8 mouse cellular contexts compared by ENCODE assay signal in genomic region chr1:72582947-72583731, GRCm38 (mm10). TPM values are rescaled to one million over a fixed set of nuclear protein-coding genes. Genes with fewer than 3 reads are reported as not detected.
DNase-seq lines count a peak whose midpoint lies in the region; ATAC-seq and TF ChIP-seq lines count a peak whose summit lies in the region.

Gene Smarcal1 (plus strand): TSS chr1:72583251.

- H3K4me2 ChIP-seq in heart, embryonic 12.5 days = peak within 1 kb of the TSS; percentile 76
- peak within 1 kb of the TSS; percentile 58 for H3K4me2 ChIP-seq in kidney, postnatal 0 days (ENCODE audit: low read length)
- H3K4me2 ChIP-seq in liver, embryonic 11.5 days = peak within 1 kb of the TSS; percentile 74
- H3K4me2 ChIP-seq in stomach, embryonic 14.5 days (replicated peaks; ENCODE audit: low read depth, low read length) = peak within 1 kb of the TSS; percentile 60

- DNase-seq in CD4-positive helper T cell, adult 2 months (ENCODE audit: low read depth, low spot score) = peak; percentile 95
- DNase-seq in brain, embryonic 18.5 days (ENCODE audit: low read depth, low spot score) = peak; percentile 97
- DNase-seq in kidney, postnatal 0 days (ENCODE audit: low spot score) = peak; percentile 99
- peak; percentile 92 for DNase-seq in liver, embryonic 11.5 days (ENCODE audit: low spot score)
- peak; percentile 95 for DNase-seq in naive thymus-derived CD4-positive, alpha-beta T cell, adult 2 months (ENCODE audit: low read depth)

- peak within 1 kb of the TSS; percentile 72 for H3K9ac ChIP-seq in heart, embryonic 12.5 days
- H3K9ac ChIP-seq in kidney, postnatal 0 days (ENCODE audit: low read depth, low read length) = peak within 1 kb of the TSS; percentile 57
- peak within 1 kb of the TSS; percentile 82 for H3K9ac ChIP-seq in liver, embryonic 11.5 days (ENCODE audit: low read depth, low read length)
- H3K9ac ChIP-seq in stomach, embryonic 14.5 days (replicated peaks; ENCODE audit: low read depth, low read length) = peak within 1 kb of the TSS; percentile 34

- peak; percentile 9; the same call in 1 of the 2 replicates for TF ChIP-seq CTCF in kidney, postnatal 0 days (IDR thresholded peaks at IDR 0.05; ENCODE audit: low read depth)

- H3K4me1 ChIP-seq in heart, embryonic 12.5 days (replicated peaks) = peaks cover 11% of the 10 kb centered on the region
- H3K4me1 ChIP-seq in kidney, postnatal 0 days (replicated peaks; ENCODE audit: insufficient read depth, low read length) = 0 out of 2 replicates have a peak, but pooled peaks cover 1% of the 10 kb centered on the region
- H3K4me1 ChIP-seq in liver, embryonic 11.5 days (replicated peaks; ENCODE audit: control insufficient read depth, insufficient read depth, low read length) = peaks cover 5% of the 10 kb centered on the region
- H3K4me1 ChIP-seq in stomach, embryonic 14.5 days (ENCODE audit: control insufficient read depth, insufficient read depth, low read length) = peaks cover 5% of the 10 kb centered on the region; the same call in 1 of the 2 replicates

- peak within 1 kb of the TSS; percentile 75 for H3K4me3 ChIP-seq in heart, embryonic 12.5 days
- H3K4me3 ChIP-seq in kidney, postnatal 0 days (replicated peaks; ENCODE audit: low read depth, low read length) = peak within 1 kb of the TSS; percentile 69
- peak within 1 kb of the TSS; percentile 75 for H3K4me3 ChIP-seq in liver, embryonic 11.5 days (ENCODE audit: low read depth, low read length)
- peak within 1 kb of the TSS; percentile 61 for H3K4me3 ChIP-seq in stomach, embryonic 14.5 days (ENCODE audit: low read depth, low read length)

- peaks cover 27% of the 10 kb centered on the region for H3K36me3 ChIP-seq in heart, embryonic 12.5 days
- peaks cover 20% of the 10 kb centered on the region for H3K36me3 ChIP-seq in kidney, postnatal 0 days (ENCODE audit: insufficient read depth, low read length)
- peaks cover 14% of the 10 kb centered on the region; the same call in 1 of the 2 replicates for H3K36me3 ChIP-seq in liver, embryonic 11.5 days (ENCODE audit: control insufficient read depth, insufficient read depth, low read length)
- H3K36me3 ChIP-seq in stomach, embryonic 14.5 days (ENCODE audit: control insufficient read depth, insufficient read depth, low read length) = peaks cover 19% of the 10 kb centered on the region

- peak; percentile 98 for ATAC-seq in erythroid progenitor cell, adult 5-6 weeks (replicated peaks; ENCODE audit: low FRiP score, poor library complexity, severe bottlenecking)
- peak; percentile 99 for ATAC-seq in heart, embryonic 12.5 days (ENCODE audit: insufficient number of reproducible peaks, low FRiP score)
- peak; percentile 98 for ATAC-seq in kidney, postnatal 0 days (replicated peaks; ENCODE audit: low FRiP score, low read depth)
- ATAC-seq in liver, embryonic 11.5 days (replicated peaks; ENCODE audit: low FRiP score) = peak; percentile 100
- ATAC-seq in stomach, embryonic 14.5 days (ENCODE audit: insufficient number of reproducible peaks, insufficient read depth, low FRiP score, low read depth) = peak; percentile 99

- H3K27me3 ChIP-seq in heart, embryonic 12.5 days (replicated peaks) = peaks cover 18% of the 10 kb centered on the region
- no peaks in the 10 kb centered on the region for H3K27me3 ChIP-seq in kidney, postnatal 0 days (ENCODE audit: insufficient read depth, low read length)
- H3K27me3 ChIP-seq in liver, embryonic 11.5 days (replicated peaks; ENCODE audit: control insufficient read depth, insufficient read depth, low read length) = peaks cover 5% of the 10 kb centered on the region
- H3K27me3 ChIP-seq in stomach, embryonic 14.5 days (ENCODE audit: control insufficient read depth, insufficient read depth, low read length) = no peaks in the 10 kb centered on the region

- under 1% methylated on average over 25 of the region's 25 CpGs for WGBS in heart, embryonic 12.5 days
- under 1% methylated on average over 25 of the region's 25 CpGs for WGBS in kidney, postnatal 0 days
- under 1% methylated on average over 25 of the region's 25 CpGs for WGBS in liver, embryonic 11.5 days
- whole genome bisulfite sequencing in stomach, embryonic 14.5 days = under 1% methylated on average over 25 of the region's 25 CpGs

- peak within 1 kb of the TSS; percentile 79; the same call in 1 of the 2 replicates for H3K27ac ChIP-seq in heart, embryonic 12.5 days (ENCODE audit: poor library complexity, severe bottlenecking)
- H3K27ac ChIP-seq in kidney, postnatal 0 days = peak within 1 kb of the TSS; percentile 78
- peak within 1 kb of the TSS; percentile 41; the same call in 1 of the 2 replicates for H3K27ac ChIP-seq in liver, embryonic 11.5 days (ENCODE audit: low read depth, low read length)
- H3K27ac ChIP-seq in stomach, embryonic 14.5 days (ENCODE audit: low read length) = peak within 1 kb of the TSS; percentile 73

- no peaks in the 10 kb centered on the region for H3K9me3 ChIP-seq in heart, embryonic 12.5 days (replicated peaks)
- no peaks in the 10 kb centered on the region for H3K9me3 ChIP-seq in kidney, postnatal 0 days (replicated peaks; ENCODE audit: low read length)
- H3K9me3 ChIP-seq in liver, embryonic 11.5 days (ENCODE audit: control insufficient read depth, low read length) = no peaks in the 10 kb centered on the region
- H3K9me3 ChIP-seq in stomach, embryonic 14.5 days (ENCODE audit: control insufficient read depth, low read depth, low read length) = no peaks in the 10 kb centered on the region

RNA-seq across cellular contexts. Expression of gene Smarcal1, which starts in this region (rescaled TPM):
- 9.0 and 10.9 TPM in 2 replicates for total RNA-seq in erythroid progenitor cell, adult 5-6 weeks (2015; ENCODE audit: low replicate concordance)
- total RNA-seq in erythroid progenitor cell, adult 5-6 weeks (2017; ENCODE audit: low replicate concordance) = 5.4 and 9.5 TPM in 2 replicates
- polyA plus RNA-seq in heart, embryonic 12.5 days (2016; fragmentation: Nextera tagmentation; extraction: Ambion mirVana) = 18.5 and 18.7 TPM in 2 replicates
- polyA plus RNA-seq in kidney, postnatal 0 days (2015; fragmentation: Nextera tagmentation; extraction: Ambion mirVana) = 13.5 and 13.8 TPM in 2 replicates
- 18.7 and 19.9 TPM in 2 replicates for polyA plus RNA-seq in liver, embryonic 11.5 days (2014; fragmentation: Nextera tagmentation; extraction: Ambion mirVana)
- 24.3 and 29.2 TPM in 2 replicates for polyA plus RNA-seq in stomach, embryonic 14.5 days (2014; fragmentation: Nextera tagmentation; extraction: Ambion mirVana)

Comparison
In these comparisons a context has a peak if more than half of its experiments do, and no peak if none do; other contexts are left out.
1. Peak in every context shown above with its lines: DNase-seq, ATAC-seq, H3K4me3 ChIP-seq and H3K27ac ChIP-seq.